Mouse (Mus musculus): ENCODE data around the gene Plek.

The Plek gene

GRCm38 (mm10) chr11:16950226-16950975 lies 101.8 kb downstream of the Plek start:
- DNase-seq (ENCODE audit: low spot score) = no peak

GRCm38 (mm10) chr11:16948756-16949155 lies 103.4 kb downstream of the Plek start:
- DNase-seq (ENCODE audit: low spot score) = peak; percentile 39

GRCm38 (mm10) chr11:16943016-16943415 lies 109.2 kb downstream of the Plek start:
- no peak for DNase-seq (ENCODE audit: low spot score)

GRCm38 (mm10) chr11:16941973-16942452 lies 110.2 kb downstream of the Plek start:
- no peak for DNase-seq (ENCODE audit: low spot score)

- peak; percentile 18 for DNase-seq (ENCODE audit: low spot score)
Measured at GRCm38 (mm10) chr11:16941103-16941793, 110.9 kb downstream of the Plek start.

GRCm38 (mm10) chr11:16935577-16936236 lies 116.5 kb downstream of the Plek start:
- no peak for DNase-seq (ENCODE audit: low spot score)

GRCm38 (mm10) chr11:16932159-16932558 lies 120.0 kb downstream of the Plek start:
- DNase-seq (ENCODE audit: low spot score) = no peak
